Mouse (Mus musculus) heart, embryonic 14.5 days (tissue): ENCODE measurements around the gene Eml4. TPM values are rescaled to one million over a fixed set of nuclear protein-coding genes. Genes with fewer than 3 reads are reported as not detected.

Experiments
- ATAC-seq: fragments of 200-750 bp; cut with Nextera tagmentation; 2 replicates; pipeline ENCODE4 v1.8.0; 2017; ENCODE audit warnings: low read depth, moderate TSS enrichment; ENCODE audit not compliant: insufficient number of reproducible peaks, insufficient read depth, low FRiP score
- H3K27ac ChIP-seq, 2 experiments: fragments of 200-500 bp in 1 of 2; fragments of 300-500 bp in 1 of 2; sonication (generic) in 1 of 2; replicated peaks in 1 of 2; 2 replicates each; pipeline ENCODE4 v1.5.1; 2012 to 2014; ENCODE audit warnings: low read depth in 2 of 2, low read length in 2 of 2, control low read depth in 1 of 2, mild to moderate bottlenecking in 1 of 2, mixed read lengths in 1 of 2; ENCODE audit not compliant: control insufficient read depth in 1 of 2, insufficient read depth in 1 of 2
- H3K27me3 ChIP-seq: fragments of 300-500 bp; sonication (generic); 2 replicates; pipeline ENCODE4 v1.6.1; 2014; ENCODE audit warnings: mild to moderate bottlenecking, low read length, control low read depth; ENCODE audit not compliant: control insufficient read depth, insufficient read depth
- H3K36me3 ChIP-seq: fragments of 300-500 bp; sonication (generic); 2 replicates; pipeline ENCODE4 v1.6.1; 2014; ENCODE audit warnings: mild to moderate bottlenecking, control low read depth, low read length, mixed read lengths; ENCODE audit not compliant: control insufficient read depth, insufficient read depth
- H3K4me1 ChIP-seq, 2 experiments: fragments of 200-500 bp in 1 of 2; fragments of 300-500 bp in 1 of 2; sonication (generic) in 1 of 2; 2 replicates each; pipeline ENCODE4 v1.6.1; 2012 to 2014; ENCODE audit warnings: low read length in 2 of 2, control low read depth in 1 of 2, mixed read lengths in 1 of 2; ENCODE audit not compliant: control insufficient read depth in 2 of 2, insufficient read depth in 2 of 2
- H3K4me2 ChIP-seq: fragments of 300-500 bp; sonication (generic); 2 replicates; pipeline ENCODE4 v1.6.1; 2014; ENCODE audit warnings: mild to moderate bottlenecking, low read length
- H3K4me3 ChIP-seq, 2 experiments: fragments of 200-500 bp in 1 of 2; fragments of 300-500 bp in 1 of 2; sonication (generic) in 1 of 2; 2 replicates each; pipeline ENCODE4 v1.5.1; 2012 to 2014; ENCODE audit warnings: low read length in 2 of 2, mild to moderate bottlenecking in 2 of 2, control low read depth in 1 of 2, low read depth in 1 of 2, moderate library complexity in 1 of 2; ENCODE audit not compliant: control insufficient read depth in 1 of 2, insufficient read depth in 1 of 2
- H3K9ac ChIP-seq: fragments of 300-500 bp; sonication (generic); 2 replicates; pipeline ENCODE4 v1.6.1; 2014; ENCODE audit warnings: mild to moderate bottlenecking, low read length
- H3K9me3 ChIP-seq: fragments of 300-500 bp; sonication (generic); 2 replicates; pipeline ENCODE4 v1.6.1; 2016; ENCODE audit warnings: low read length, control low read depth; ENCODE audit not compliant: control insufficient read depth
- WGBS: fragments of 180-500 bp; shearing (Covaris S2); extraction: QIAGEN DNeasy Blood & Tissue Kit; methylation state at CpG from one replicate; pipeline ENCODE4 v1.1.7; 2014; 5-methylcytosine and 5-hydroxymethylcytosine counted together
- polyA plus RNA-seq: library from polyadenylated mRNA; unstranded; fragments of >200 nt; fragmentation: Nextera tagmentation; extraction: Ambion mirVana; gene quantifications from 2 replicates; pipeline ENCODE4 v1.2.1, GENCODE M21; 2014

The Eml4 gene
- polyA plus RNA-seq, 1 experiment from 2014 or later: 20.7 TPM

- H3K4me2 ChIP-seq: no peak overlapping the region
- H3K4me1 ChIP-seq: peaks cover 18 to 59% of the 10 kb centered on the region in 2 experiments
- no peak overlapping the region for H3K27ac ChIP-seq
- H3K36me3 ChIP-seq: no peaks in the 10 kb centered on the region
- H3K4me3 ChIP-seq: no peak overlapping the region
- H3K9ac ChIP-seq: no peak overlapping the region
- H3K9me3 ChIP-seq: no peaks in the 10 kb centered on the region
- WGBS: 43% methylated on average over 3 of the region's 3 CpGs
- H3K27me3 ChIP-seq: no peaks in the 10 kb centered on the region
- no peak for ATAC-seq
Observed at GRCm38 (mm10) chr17:83363081-83363480, 12.3 kb downstream of the Eml4 start.

- Histone ChIP-seq H3K4me3 (no peak overlapping the region), H3K4me2 (no peak overlapping the region), H3K4me1 (peaks cover 18 to 53% of the 10 kb centered on the region in 2 experiments), H3K9ac (no peak overlapping the region), H3K9me3 (no peaks in the 10 kb centered on the region), H3K27ac (no peak overlapping the region), H3K36me3 (no peaks in the 10 kb centered on the region), H3K27me3 (no peaks in the 10 kb centered on the region)
- WGBS: 70% methylated on average over 5 of the region's 5 CpGs
- ATAC-seq: no peak
Observed at GRCm38 (mm10) chr17:83364296-83364695, 13.6 kb downstream of the Eml4 start.

GRCm38 (mm10) chr17:83365130-83365529 lies 14.4 kb downstream of the Eml4 start:
- Histone ChIP-seq H3K27ac (peak overlapping the region in 1 of 2 experiments; percentile 51; a peak in 2 of 4 replicates), H3K4me1 (peaks cover 13 to 44% of the 10 kb centered on the region in 2 experiments), H3K4me3 (no peak overlapping the region), H3K9me3 (no peaks in the 10 kb centered on the region), H3K4me2 (no peak overlapping the region), H3K9ac (no peak overlapping the region), H3K27me3 (no peaks in the 10 kb centered on the region), H3K36me3 (no peaks in the 10 kb centered on the region)
- no peak for ATAC-seq
- 73% methylated on average over 2 of the region's 2 CpGs for WGBS

- H3K4me1 ChIP-seq: peaks cover 10 to 42% of the 10 kb centered on the region in 2 experiments
- no peak for ATAC-seq
- no peaks in the 10 kb centered on the region for H3K9me3 ChIP-seq
- H3K4me2 ChIP-seq: peak overlapping the region; percentile 15
- 20% methylated on average over 11 of the region's 11 CpGs for WGBS
- 0 out of 2 replicates have a peak overlapping the region, but pooled peaks have one; percentile 34 for H3K9ac ChIP-seq
- H3K4me3 ChIP-seq: no peak overlapping the region
- H3K27me3 ChIP-seq: no peaks in the 10 kb centered on the region
- H3K36me3 ChIP-seq: no peaks in the 10 kb centered on the region
- H3K27ac ChIP-seq: peak overlapping the region; percentile 29 to 51
Observed at GRCm38 (mm10) chr17:83365614-83366355, 15.1 kb downstream of the Eml4 start.

GRCm38 (mm10) chr17:83367387-83367786 lies 16.7 kb downstream of the Eml4 start:
- no peak overlapping the region for H3K27ac ChIP-seq
- 74% methylated on average over 5 of the region's 5 CpGs for WGBS
- H3K9me3 ChIP-seq: no peaks in the 10 kb centered on the region
- H3K36me3 ChIP-seq: no peaks in the 10 kb centered on the region
- no peak overlapping the region for H3K9ac ChIP-seq
- ATAC-seq: no peak
- peaks cover 7 to 31% of the 10 kb centered on the region in 2 experiments for H3K4me1 ChIP-seq
- no peaks in the 10 kb centered on the region for H3K27me3 ChIP-seq
- no peak overlapping the region for H3K4me3 ChIP-seq
- H3K4me2 ChIP-seq: no peak overlapping the region

GRCm38 (mm10) chr17:83374123-83374522 lies 23.4 kb downstream of the Eml4 start:
- Histone ChIP-seq H3K9me3 (no peaks in the 10 kb centered on the region), H3K36me3 (no peaks in the 10 kb centered on the region), H3K4me1 (0 out of 4 replicates have a peak, but pooled peaks cover 0 to 7% of the 10 kb centered on the region in 2 experiments), H3K27me3 (no peaks in the 10 kb centered on the region), H3K4me2 (no peak overlapping the region), H3K4me3 (no peak overlapping the region), H3K9ac (no peak overlapping the region), H3K27ac (no peak overlapping the region)
- ATAC-seq: no peak

GRCm38 (mm10) chr17:83375848-83376247 lies 25.1 kb downstream of the Eml4 start:
- H3K36me3 ChIP-seq: no peaks in the 10 kb centered on the region
- no peak overlapping the region for H3K27ac ChIP-seq
- no peaks in the 10 kb centered on the region for H3K9me3 ChIP-seq
- no peak for ATAC-seq
- no peak overlapping the region for H3K9ac ChIP-seq
- H3K4me2 ChIP-seq: no peak overlapping the region
- 85% methylated on average over 3 of the region's 3 CpGs for WGBS
- H3K4me3 ChIP-seq: no peak overlapping the region
- H3K27me3 ChIP-seq: no peaks in the 10 kb centered on the region
- 0 out of 4 replicates have a peak, but pooled peaks cover 0 to 7% of the 10 kb centered on the region in 2 experiments for H3K4me1 ChIP-seq
